Mouse (Mus musculus) ES-E14 (cell line): Measurements from ENCODE around the gene 5730522E02Rik. TPM values are rescaled to one million over a fixed set of nuclear protein-coding genes. Genes with fewer than 3 reads are reported as not detected.

ENCODE experiments used
- DNase-seq: peaks from one replicate; pipeline ENCODE4 v3.0.0-alpha.2; 2013; ENCODE audit warnings: low read depth, low spot score
- H3K27ac ChIP-seq: 2 replicates; pipeline ENCODE4 v1.5.1; 2012; ENCODE audit warnings: low read depth, mild to moderate bottlenecking, low read length, moderate library complexity, mixed read lengths; ENCODE audit not compliant: poor library complexity, insufficient read depth, severe bottlenecking
- H3K36me3 ChIP-seq: 2 replicates; pipeline ENCODE4 v1.6.1; 2012; ENCODE audit warnings: mild to moderate bottlenecking, low read length, moderate library complexity, mixed read lengths; ENCODE audit not compliant: control insufficient read depth, poor library complexity, insufficient read depth, severe bottlenecking
- H3K4me1 ChIP-seq, 2 experiments: fragments of 150-350 bp in 1 of 2; sonication (generic) in 1 of 2; 2 replicates each; pipeline ENCODE4 v1.6.1; 2012; ENCODE audit warnings: low read length in 2 of 2, mild to moderate bottlenecking in 1 of 2, mixed read lengths in 1 of 2; ENCODE audit not compliant: control insufficient read depth in 2 of 2, insufficient read depth in 2 of 2, poor library complexity in 1 of 2
- H3K4me3 ChIP-seq, 2 experiments: fragments of 150-350 bp in 1 of 2; sonication (generic) in 1 of 2; 2 replicates each; pipeline ENCODE4 v1.5.1; 2012; ENCODE audit warnings: low read length in 2 of 2, low read depth in 1 of 2, mild to moderate bottlenecking in 1 of 2, mixed read lengths in 1 of 2; ENCODE audit not compliant: insufficient read depth in 1 of 2, poor library complexity in 1 of 2, severe bottlenecking in 1 of 2
- H3K9ac ChIP-seq: 2 replicates; pipeline ENCODE4 v1.6.1; 2012; ENCODE audit warnings: low read depth, mild to moderate bottlenecking, low read length, mixed read lengths; ENCODE audit not compliant: poor library complexity, insufficient read depth, severe bottlenecking
- H3K9me3 ChIP-seq: fragments of 150-350 bp; sonication (generic); 2 replicates; pipeline ENCODE4 v1.6.1; 2012; ENCODE audit warnings: low read depth, mild to moderate bottlenecking, low read length; ENCODE audit not compliant: control insufficient read depth, insufficient read depth
- CHD2 ChIP-seq: IDR thresholded peaks from 2 replicates; pipeline ENCODE4 v1.6.1; 2014; ENCODE audit warnings: mild to moderate bottlenecking, low read depth, low read length, inconsistent platforms
- HCFC1 ChIP-seq: IDR thresholded peaks from 2 replicates; pipeline ENCODE4 v1.6.1; 2012; ENCODE audit warnings: low read length, inconsistent platforms, borderline replicate concordance; ENCODE audit not compliant: insufficient read depth
- MAFK ChIP-seq: IDR thresholded peaks from 2 replicates; pipeline ENCODE4 v1.6.1; 2014; ENCODE audit warnings: mild to moderate bottlenecking, low read depth, low read length, inconsistent platforms; ENCODE audit not compliant: insufficient read depth
- ZC3H11A ChIP-seq: IDR thresholded peaks from 2 replicates; pipeline ENCODE4 v1.6.1; 2012; ENCODE audit warnings: low read depth, mild to moderate bottlenecking, inconsistent platforms, low read length, borderline replicate concordance
- ZNF384 ChIP-seq: IDR thresholded peaks from 2 replicates; pipeline ENCODE4 v1.6.1; 2012; ENCODE audit warnings: low read depth, low read length, inconsistent platforms
- in situ Hi-C, 2 experiments: fragments of 600-800 bp; cut with MboI; formaldehyde crosslinking; loops; one replicate each; pipeline ENCODE4 v1.15.1; 2025; ENCODE audit warnings: low sequenced_read_pairs in 2 of 2, inconsistent platforms in 1 of 2; ENCODE audit not compliant: unreplicated experiment in 2 of 2
- total RNA-seq: library from RNA; depleted of rRNA; stranded (reverse); fragments of 300-350 nt; gene quantifications from 2 replicates; pipeline ENCODE4 v1.2.3, GENCODE M21; 2012

The 5730522E02Rik gene
- total RNA-seq, 1 experiment: 0.62 TPM

GRCm38 (mm10) chr11:26117651-26118050, 92.9 kb downstream of the 5730522E02Rik start:
- in situ Hi-C loops: no loop called here
- H3K4me1 ChIP-seq: no peaks in the 10 kb centered on the region
- no peaks in the 10 kb centered on the region for H3K36me3 ChIP-seq
- H3K27ac ChIP-seq: no peak overlapping the region
- H3K9me3 ChIP-seq: no peaks in the 10 kb centered on the region
- no peak for DNase-seq
- no peak overlapping the region for H3K9ac ChIP-seq
- TF ChIP-seq MAFK (no peak), CHD2 (no peak), ZC3H11A (no peak), ZNF384 (no peak), HCFC1 (no peak)
- no peak overlapping the region for H3K4me3 ChIP-seq

DNA sequence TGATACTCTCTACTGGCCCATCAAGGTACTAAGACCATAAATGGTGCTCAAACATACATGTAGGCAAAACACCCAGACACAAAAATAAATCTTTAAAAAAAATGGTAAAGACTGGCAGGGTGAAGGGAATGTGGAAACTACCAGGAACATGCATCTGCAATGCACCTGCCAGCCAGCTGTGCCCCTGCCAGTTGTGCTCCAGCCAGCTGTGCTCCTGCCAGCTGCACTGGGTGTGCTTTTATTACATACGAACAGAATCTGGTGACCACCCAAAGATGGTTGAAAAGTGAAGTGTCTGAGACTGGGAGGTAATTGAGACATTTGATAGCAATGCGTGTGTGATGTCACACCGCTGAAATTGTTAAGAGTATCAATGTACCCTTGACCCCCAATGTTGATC, 98.4 kb downstream of the 5730522E02Rik start:
- no peak for DNase-seq
- in situ Hi-C loops: no loop called here
- H3K27ac ChIP-seq: no peak overlapping the region
- H3K9ac ChIP-seq: no peak overlapping the region
- H3K36me3 ChIP-seq: no peaks in the 10 kb centered on the region
- H3K4me3 ChIP-seq: no peak overlapping the region
- TF ChIP-seq ZNF384: no peak
- no peak for TF ChIP-seq CHD2
- TF ChIP-seq MAFK: no peak
- no peak for TF ChIP-seq HCFC1
- no peak for TF ChIP-seq ZC3H11A
- no peaks in the 10 kb centered on the region for H3K4me1 ChIP-seq
- no peaks in the 10 kb centered on the region for H3K9me3 ChIP-seq

GRCm38 (mm10) chr11:26108647-26109046, 101.9 kb downstream of the 5730522E02Rik start:
- no peak overlapping the region for H3K9ac ChIP-seq
- no peak overlapping the region for H3K4me3 ChIP-seq
- no peak for TF ChIP-seq HCFC1
- no peak overlapping the region for H3K27ac ChIP-seq
- peaks cover 2 to 8% of the 10 kb centered on the region in 2 experiments; a peak in 3 of 4 replicates for H3K4me1 ChIP-seq
- no peaks in the 10 kb centered on the region for H3K9me3 ChIP-seq
- no peaks in the 10 kb centered on the region for H3K36me3 ChIP-seq
- DNase-seq: no peak
- in situ Hi-C loops: no loop called here

- Histone ChIP-seq H3K4me1 (peaks cover 2 to 20% of the 10 kb centered on the region in 2 experiments; a peak in 3 of 4 replicates), H3K9me3 (no peaks in the 10 kb centered on the region), H3K36me3 (no peaks in the 10 kb centered on the region), H3K27ac (no peak overlapping the region), H3K4me3 (no peak overlapping the region), H3K9ac (no peak overlapping the region)
- DNase-seq: no peak
- in situ Hi-C loops: no loop called here
- TF ChIP-seq ZNF384 (no peak), MAFK (no peak), CHD2 (no peak), ZC3H11A (no peak), HCFC1 (no peak)
Observed at GRCm38 (mm10) chr11:26104680-26105079, 105.9 kb downstream of the 5730522E02Rik start.

DNA sequence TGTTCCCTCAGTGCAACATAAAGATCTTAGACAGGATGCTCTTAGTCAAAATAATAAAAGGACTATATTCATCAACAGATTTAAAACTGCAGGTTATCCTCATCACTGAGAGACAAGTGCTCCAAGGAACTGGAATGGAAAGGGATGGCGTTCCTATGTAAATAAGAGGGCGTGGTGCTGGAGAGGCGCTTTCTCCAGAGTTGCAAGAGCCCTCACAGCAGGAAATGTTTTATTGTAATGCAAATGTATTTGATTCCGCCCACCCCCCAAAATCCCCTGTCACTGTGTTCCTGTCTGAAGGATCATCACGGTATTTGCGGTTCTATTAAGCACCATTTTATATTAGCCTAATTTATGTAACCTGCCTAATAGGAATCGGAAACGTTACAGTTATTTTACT, 106.9 kb downstream of the 5730522E02Rik start:
- DNase-seq: peak; percentile 83
- Histone ChIP-seq H3K4me3 (peak overlapping the region in 1 of 2 experiments; percentile 43; a peak in 2 of 4 replicates), H3K27ac (peak overlapping the region; percentile 83; the same call in 1 of the 2 replicates), H3K36me3 (no peaks in the 10 kb centered on the region), H3K4me1 (peaks cover 3 to 27% of the 10 kb centered on the region in 2 experiments; a peak in 3 of 4 replicates), H3K9ac (no peak overlapping the region), H3K9me3 (no peaks in the 10 kb centered on the region)
- in situ Hi-C loops: no loop called here
- TF ChIP-seq ZNF384 (no peak), CHD2 (peak; percentile 46; the same call in 1 of the 2 replicates), HCFC1 (no peak), MAFK (no peak)
